Mouse (Mus musculus) layer of hippocampus, postnatal 25 days (tissue): ENCODE measurements around the gene Slc24a3. TPM values are rescaled to one million over a fixed set of nuclear protein-coding genes. Genes with fewer than 3 reads are reported as not detected.
A peak's percentile ranks its signal among the peaks of the same experiment; 100 is the strongest.

Source experiments
- DNase-seq, 2 experiments: peaks; one replicate each; pipeline ENCODE4 v3.0.0; 2022; ENCODE audit warnings: mixed read lengths in 2 of 2, low spot score in 1 of 2; ENCODE audit errors: extremely low spot score in 1 of 2
- total RNA-seq, 2 experiments: library from RNA; stranded (reverse); gene quantifications; 2 replicates each; pipeline ENCODE4 v1.2.3; 2021

Gene Slc24a3
- total RNA-seq, 2 experiments from 2014 or later, result 199 to 201 TPM

- DNase-seq, result no peak
Measured at GRCm38 (mm10) chr2:145523381-145523780, 355.8 kb downstream of the Slc24a3 start.

GRCm38 (mm10) chr2:145527151-145527550 lies 359.6 kb downstream of the Slc24a3 start:
- DNase-seq, result no peak

- no peak for DNase-seq
Measured at GRCm38 (mm10) chr2:145530941-145531353, 363.4 kb downstream of the Slc24a3 start.

- DNase-seq, result no peak
Measured at GRCm38 (mm10) chr2:145533086-145533485, 365.5 kb downstream of the Slc24a3 start.

- no peak for DNase-seq
Measured at GRCm38 (mm10) chr2:145535307-145535706, 367.8 kb downstream of the Slc24a3 start.

- DNase-seq, result no peak
Measured at GRCm38 (mm10) chr2:145535774-145536173, 368.2 kb downstream of the Slc24a3 start.

- no peak for DNase-seq
Measured at GRCm38 (mm10) chr2:145536986-145537385, 369.4 kb downstream of the Slc24a3 start.

GRCm38 (mm10) chr2:145541695-145542094 lies 374.1 kb downstream of the Slc24a3 start:
- no peak for DNase-seq

- no peak for DNase-seq
Measured at GRCm38 (mm10) chr2:145546071-145546470, 378.5 kb downstream of the Slc24a3 start.

GRCm38 (mm10) chr2:145554722-145555252 lies 387.2 kb downstream of the Slc24a3 start:
- DNase-seq, result no peak

- no peak for DNase-seq
Measured at GRCm38 (mm10) chr2:145555713-145556112, 388.2 kb downstream of the Slc24a3 start.

- DNase-seq, result no peak
Measured at GRCm38 (mm10) chr2:145557361-145557931, 389.9 kb downstream of the Slc24a3 start.

GRCm38 (mm10) chr2:145562493-145562892 lies 394.9 kb downstream of the Slc24a3 start:
- no peak for DNase-seq

GRCm38 (mm10) chr2:145564596-145564995 lies 397.0 kb downstream of the Slc24a3 start:
- DNase-seq, result no peak

GRCm38 (mm10) chr2:145566904-145567303 lies 399.4 kb downstream of the Slc24a3 start:
- DNase-seq, result no peak

GRCm38 (mm10) chr2:145571943-145572342 lies 404.4 kb downstream of the Slc24a3 start:
- DNase-seq, result no peak

GRCm38 (mm10) chr2:145574148-145574547 lies 406.6 kb downstream of the Slc24a3 start:
- no peak for DNase-seq

- no peak for DNase-seq
Measured at GRCm38 (mm10) chr2:145583103-145583502, 415.5 kb downstream of the Slc24a3 start.

GRCm38 (mm10) chr2:145585437-145585836 lies 417.9 kb downstream of the Slc24a3 start:
- DNase-seq, result no peak

GRCm38 (mm10) chr2:145588009-145588737 lies 420.6 kb downstream of the Slc24a3 start:
- peak; percentile 36 to 48 for DNase-seq

- no peak for DNase-seq
Measured at GRCm38 (mm10) chr2:145591881-145592280, 424.3 kb downstream of the Slc24a3 start.
